Comparison of ENCODE assay signal across 8 mouse cellular contexts in the genomic region with DNA sequence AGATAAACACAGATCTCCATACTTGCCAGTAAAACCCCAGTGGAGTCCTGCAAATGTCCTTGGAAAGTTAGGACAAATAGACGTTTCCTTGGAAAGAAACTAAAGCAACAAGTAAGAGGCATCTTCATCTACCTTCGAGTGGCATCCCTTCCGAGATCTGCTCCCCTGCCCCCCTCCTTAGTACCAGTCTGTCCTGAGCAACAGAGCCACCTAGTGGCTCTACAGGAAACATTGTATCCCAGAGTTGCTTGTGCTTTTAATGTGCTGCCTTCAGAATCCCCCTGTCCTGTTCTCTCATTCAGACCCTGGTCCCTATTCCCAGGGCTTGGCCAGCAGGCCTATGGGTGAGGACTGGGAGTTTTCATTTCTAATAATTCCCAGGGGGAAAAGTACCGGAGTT.
DNase-seq lines count a peak whose midpoint lies in the region; ATAC-seq lines count a peak whose summit lies in the region.

No protein-coding gene starts in this region.

- DNase-seq in adrenal gland, postnatal 10 days: peak; percentile 6
- no peak for DNase-seq in adrenal gland, adult 18-20 months (ENCODE audit: low spot score in 2 of 2)
- DNase-seq in layer of hippocampus, postnatal 10 days (ENCODE audit: low spot score in 2 of 2): peak; percentile 6 to 21
- DNase-seq in layer of hippocampus, postnatal 36 days: no peak
- DNase-seq in Muller cell, postnatal 12 days (ENCODE audit: inconsistent ontology term): peak; percentile 14
- DNase-seq in forelimb bud, embryonic 11.5 days (ENCODE audit: low read depth, low spot score): peak; percentile 30
- DNase-seq in heart, adult 11 months: no peak

- ATAC-seq in monocyte, adult 5-6 weeks (replicated peaks; ENCODE audit: insufficient number of reproducible peaks, low FRiP score, low TSS enrichment, poor library complexity, severe bottlenecking): no peak

Comparison
In these comparisons a context has a peak if more than half of its experiments do, and no peak if none do; other contexts are left out.
1. DNase-seq: peak in adrenal gland, postnatal 10 days (single experiment), layer of hippocampus, postnatal 10 days (2 of 2), Muller cell, postnatal 12 days (single experiment) and forelimb bud, embryonic 11.5 days (single experiment); none in adrenal gland, adult 18-20 months (0 of 2), layer of hippocampus, postnatal 36 days (0 of 2) and heart, adult 11 months (single experiment).